Mouse (Mus musculus): ENCODE measurements around the gene Nmb. TPM values are rescaled to one million over a fixed set of nuclear protein-coding genes. Genes with fewer than 3 reads are reported as not detected.

The Nmb gene
- total RNA-seq, 1 experiment = 17.4 TPM

GRCm38 (mm10) chr7:80860227-80860626 is 44.6 kb downstream of the Nmb start:
- in situ Hi-C loops (cut with MboI; ENCODE audit: low sequenced_read_pairs in 2 of 2, unreplicated experiment in 2 of 2) = no loop called here

GRCm38 (mm10) chr7:80857181-80857580 is 47.7 kb downstream of the Nmb start:
- no peaks in the 10 kb centered on the region for H3K9me3 ChIP-seq (ENCODE audit: control insufficient read depth, insufficient read depth, low read depth, low read length)
- peaks cover 0 to 2% of the 10 kb centered on the region in 2 experiments; a peak in 1 of 4 replicates for H3K4me1 ChIP-seq (ENCODE audit: control insufficient read depth in 2 of 2, insufficient read depth in 2 of 2, low read length in 2 of 2, poor library complexity in 1 of 2)
- TF ChIP-seq MAFK (IDR thresholded peaks at IDR 0.05; ENCODE audit: insufficient read depth, low read depth, low read length) = no peak
- TF ChIP-seq ZNF384 (IDR thresholded peaks at IDR 0.05; ENCODE audit: low read depth, low read length) = peak; percentile 65; the same call in 1 of the 2 replicates
- TF ChIP-seq CHD2 (IDR thresholded peaks at IDR 0.05; ENCODE audit: low read depth, low read length) = no peak
- no peak for TF ChIP-seq HCFC1 (IDR thresholded peaks at IDR 0.05; ENCODE audit: borderline replicate concordance, insufficient read depth, low read length)
- TF ChIP-seq ZC3H11A (IDR thresholded peaks at IDR 0.05; ENCODE audit: borderline replicate concordance, low read depth, low read length) = 0 out of 2 replicates have a peak, but pooled peaks have one; percentile 7
- in situ Hi-C loops (cut with MboI; ENCODE audit: low sequenced_read_pairs in 2 of 2, unreplicated experiment in 2 of 2) = loop anchor here in 1 of 2 experiments (10.0 kb wide), 1 partner anchor 122 kb away; no protein-coding TSS in a partner anchor
- no peak for DNase-seq (ENCODE audit: low read depth, low spot score)
- no peak overlapping the region for H3K27ac ChIP-seq (ENCODE audit: insufficient read depth, low read depth, low read length, poor library complexity, severe bottlenecking)
- no peaks in the 10 kb centered on the region for H3K36me3 ChIP-seq (ENCODE audit: control insufficient read depth, insufficient read depth, low read length, poor library complexity, severe bottlenecking)
- peak overlapping the region; percentile 38; the same call in 1 of the 2 replicates for H3K9ac ChIP-seq (ENCODE audit: insufficient read depth, low read depth, low read length, poor library complexity, severe bottlenecking)
- no peak overlapping the region for H3K4me3 ChIP-seq (ENCODE audit: insufficient read depth in 1 of 2, low read depth in 1 of 2, low read length in 2 of 2, poor library complexity in 1 of 2, severe bottlenecking in 1 of 2)

More at GRCm38 (mm10) chr7:80860227-80860626, 44.6 kb downstream of the Nmb start:
- no peak overlapping the region for H3K27ac ChIP-seq (ENCODE audit: insufficient read depth, low read depth, low read length, poor library complexity, severe bottlenecking)
- H3K9ac ChIP-seq (ENCODE audit: insufficient read depth, low read depth, low read length, poor library complexity, severe bottlenecking) = no peak overlapping the region; the same call in 1 of the 2 replicates
- peaks cover 0 to 6% of the 10 kb centered on the region in 2 experiments; a peak in 1 of 4 replicates for H3K4me1 ChIP-seq (ENCODE audit: control insufficient read depth in 2 of 2, insufficient read depth in 2 of 2, low read length in 2 of 2, poor library complexity in 1 of 2)
- no peaks in the 10 kb centered on the region for H3K36me3 ChIP-seq (ENCODE audit: control insufficient read depth, insufficient read depth, low read length, poor library complexity, severe bottlenecking)
- H3K4me3 ChIP-seq (ENCODE audit: insufficient read depth in 1 of 2, low read depth in 1 of 2, low read length in 2 of 2, poor library complexity in 1 of 2, severe bottlenecking in 1 of 2) = peak overlapping the region; percentile 50 to 91; a peak in 3 of 4 replicates
- H3K9me3 ChIP-seq (ENCODE audit: control insufficient read depth, insufficient read depth, low read depth, low read length) = no peaks in the 10 kb centered on the region
- DNase-seq (ENCODE audit: low read depth, low spot score) = peak; percentile 47
- TF ChIP-seq MAFK (IDR thresholded peaks at IDR 0.05; ENCODE audit: insufficient read depth, low read depth, low read length) = no peak
- TF ChIP-seq ZC3H11A (IDR thresholded peaks at IDR 0.05; ENCODE audit: borderline replicate concordance, low read depth, low read length) = no peak
- no peak for TF ChIP-seq CHD2 (IDR thresholded peaks at IDR 0.05; ENCODE audit: low read depth, low read length)
- no peak for TF ChIP-seq HCFC1 (IDR thresholded peaks at IDR 0.05; ENCODE audit: borderline replicate concordance, insufficient read depth, low read length)
- TF ChIP-seq ZNF384 (IDR thresholded peaks at IDR 0.05; ENCODE audit: low read depth, low read length) = no peak

GRCm38 (mm10) chr7:80855316-80855715 is 49.6 kb downstream of the Nmb start:
- H3K36me3 ChIP-seq (ENCODE audit: control insufficient read depth, insufficient read depth, low read length, poor library complexity, severe bottlenecking) = no peaks in the 10 kb centered on the region
- no peak overlapping the region for H3K9ac ChIP-seq (ENCODE audit: insufficient read depth, low read depth, low read length, poor library complexity, severe bottlenecking)
- no peak overlapping the region for H3K27ac ChIP-seq (ENCODE audit: insufficient read depth, low read depth, low read length, poor library complexity, severe bottlenecking)
- no peak for TF ChIP-seq CHD2 (IDR thresholded peaks at IDR 0.05; ENCODE audit: low read depth, low read length)
- TF ChIP-seq MAFK (IDR thresholded peaks at IDR 0.05; ENCODE audit: insufficient read depth, low read depth, low read length) = no peak
- TF ChIP-seq HCFC1 (IDR thresholded peaks at IDR 0.05; ENCODE audit: borderline replicate concordance, insufficient read depth, low read length) = no peak
- TF ChIP-seq ZC3H11A (IDR thresholded peaks at IDR 0.05; ENCODE audit: borderline replicate concordance, low read depth, low read length) = no peak
- TF ChIP-seq ZNF384 (IDR thresholded peaks at IDR 0.05; ENCODE audit: low read depth, low read length) = no peak
- H3K4me3 ChIP-seq (ENCODE audit: insufficient read depth in 1 of 2, low read depth in 1 of 2, low read length in 2 of 2, poor library complexity in 1 of 2, severe bottlenecking in 1 of 2) = no peak overlapping the region
- H3K9me3 ChIP-seq (ENCODE audit: control insufficient read depth, insufficient read depth, low read depth, low read length) = no peaks in the 10 kb centered on the region
- in situ Hi-C loops (cut with MboI; ENCODE audit: low sequenced_read_pairs in 2 of 2, unreplicated experiment in 2 of 2) = loop anchor here in 1 of 2 experiments (10.0 kb wide), 1 partner anchor 121 kb away; no protein-coding TSS in a partner anchor
- peaks cover 0 to 2% of the 10 kb centered on the region in 2 experiments; a peak in 1 of 4 replicates for H3K4me1 ChIP-seq (ENCODE audit: control insufficient read depth in 2 of 2, insufficient read depth in 2 of 2, low read length in 2 of 2, poor library complexity in 1 of 2)
- no peak for DNase-seq (ENCODE audit: low read depth, low spot score)

- H3K27ac ChIP-seq (ENCODE audit: insufficient read depth, low read depth, low read length, poor library complexity, severe bottlenecking) = no peak overlapping the region
- H3K9me3 ChIP-seq (ENCODE audit: control insufficient read depth, insufficient read depth, low read depth, low read length) = no peaks in the 10 kb centered on the region
- TF ChIP-seq ZNF384 (IDR thresholded peaks at IDR 0.05; ENCODE audit: low read depth, low read length) (no peak), CHD2 (IDR thresholded peaks at IDR 0.05; ENCODE audit: low read depth, low read length) (no peak), MAFK (IDR thresholded peaks at IDR 0.05; ENCODE audit: insufficient read depth, low read depth, low read length) (no peak), HCFC1 (IDR thresholded peaks at IDR 0.05; ENCODE audit: borderline replicate concordance, insufficient read depth, low read length) (no peak), ZC3H11A (IDR thresholded peaks at IDR 0.05; ENCODE audit: borderline replicate concordance, low read depth, low read length) (no peak)
- H3K9ac ChIP-seq (ENCODE audit: insufficient read depth, low read depth, low read length, poor library complexity, severe bottlenecking) = no peak overlapping the region
- H3K4me1 ChIP-seq (ENCODE audit: control insufficient read depth in 2 of 2, insufficient read depth in 2 of 2, low read length in 2 of 2, poor library complexity in 1 of 2) = no peaks in the 10 kb centered on the region
- in situ Hi-C loops (cut with MboI; ENCODE audit: low sequenced_read_pairs in 2 of 2, unreplicated experiment in 2 of 2) = loop anchor here in 1 of 2 experiments (10.0 kb wide), 1 partner anchor 118 kb away; no protein-coding TSS in a partner anchor
- DNase-seq (ENCODE audit: low read depth, low spot score) = no peak
- H3K36me3 ChIP-seq (ENCODE audit: control insufficient read depth, insufficient read depth, low read length, poor library complexity, severe bottlenecking) = no peaks in the 10 kb centered on the region
- no peak overlapping the region for H3K4me3 ChIP-seq (ENCODE audit: insufficient read depth in 1 of 2, low read depth in 1 of 2, low read length in 2 of 2, poor library complexity in 1 of 2, severe bottlenecking in 1 of 2)
Measured at GRCm38 (mm10) chr7:80853218-80853617, 51.7 kb downstream of the Nmb start.

Other genes starting within 250 kb of the Nmb start
- gene Crtc3, start 216.2 kb downstream of the Nmb start, total RNA-seq (2012; rRNA removed) = 1.1 and 2.4 TPM in 2 replicates
- gene Iqgap1, start 79.1 kb downstream of the Nmb start, total RNA-seq (2012; rRNA removed) = 135 and 170 TPM in 2 replicates
- 2.3 and 2.4 TPM in 2 replicates for gene Zscan2, start 44.2 kb downstream of the Nmb start, total RNA-seq (2012; rRNA removed)
- gene Wdr73, start 3.8 kb downstream of the Nmb start, total RNA-seq (2012; rRNA removed) = 38.2 and 41.5 TPM in 2 replicates
- gene Sec11a, start 42.7 kb upstream of the Nmb start, total RNA-seq (2012; rRNA removed) = 171 and 218 TPM in 2 replicates
- 6.3 and 8.2 TPM in 2 replicates for gene Zfp592, start 88.6 kb upstream of the Nmb start, total RNA-seq (2012; rRNA removed)
- gene Alpk3, start 152.5 kb upstream of the Nmb start, total RNA-seq (2012; rRNA removed) = 3.3 and 9.4 TPM in 2 replicates
- gene Slc28a1, start 209.7 kb upstream of the Nmb start, total RNA-seq (2012; rRNA removed) = 44.8 and 69.2 TPM in 2 replicates